Mouse (Mus musculus) T-cell, adult 2 months (primary cell): ENCODE measurements around the gene Cemip2.

Experiments used
- DNase-seq: peaks from one replicate; pipeline ENCODE4 v3.0.0; 2022; ENCODE audit warnings: low spot score

The Cemip2 gene

DNA sequence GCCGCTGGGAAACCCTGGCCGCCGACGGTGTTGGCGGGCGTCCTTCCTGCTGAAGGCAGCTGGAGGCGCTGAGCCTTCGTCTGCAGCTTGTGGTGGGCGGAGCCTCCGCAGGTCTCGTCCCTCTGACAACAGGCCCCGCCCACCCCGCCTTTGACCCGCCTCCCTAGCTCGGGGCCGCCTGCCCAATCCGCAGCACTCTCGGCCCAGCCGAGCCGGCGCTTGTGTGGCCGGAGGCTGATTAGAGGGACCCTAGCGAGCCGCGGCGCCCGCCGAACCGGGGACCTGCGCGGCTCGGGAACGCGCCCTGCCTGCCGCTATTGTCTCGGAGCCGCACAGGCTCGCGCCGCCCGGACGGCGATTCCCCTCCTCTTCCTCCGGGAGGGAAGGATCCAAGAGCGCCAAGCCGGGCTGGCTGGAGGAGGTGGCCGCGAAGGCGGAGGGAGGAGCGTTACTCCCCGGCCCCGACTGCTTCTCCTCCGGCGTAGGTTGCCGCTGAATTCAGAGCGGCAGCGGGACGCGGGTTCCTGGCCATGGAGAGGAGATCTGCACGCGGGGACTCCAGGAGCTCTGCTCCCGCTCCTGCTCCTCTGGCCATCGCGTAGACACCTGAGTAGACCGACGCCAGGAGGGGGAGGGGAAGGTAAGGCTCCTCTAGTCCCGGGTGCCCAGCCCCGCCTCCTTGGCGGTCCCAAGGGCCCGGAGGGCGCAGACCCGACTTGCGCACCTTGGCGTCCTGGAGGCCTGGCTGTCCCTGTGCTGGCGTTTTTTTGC, at the start of gene Cemip2:
Gene Cemip2, plus strand, starts transcription at position 196 of the 771 bp plus-strand sequence.
- DNase-seq = peak; percentile 85

DNA sequence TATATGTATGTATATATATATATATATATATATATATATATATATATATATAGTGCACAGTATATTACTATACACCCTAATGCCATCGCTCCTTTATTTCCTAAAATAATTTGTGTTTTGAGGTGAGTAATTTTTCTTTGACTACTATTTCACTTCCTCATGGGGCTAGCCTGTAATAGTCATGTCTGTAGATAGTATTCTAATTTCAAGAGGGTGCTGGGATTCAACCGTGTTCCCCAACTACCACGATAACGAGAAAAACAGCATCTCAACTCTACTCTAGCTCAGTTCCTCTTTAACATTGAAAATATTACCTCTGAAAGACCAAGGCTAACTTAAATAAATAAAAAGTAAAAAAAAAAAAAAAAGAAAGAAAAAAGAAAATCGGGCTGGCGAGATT, 49.8 kb upstream of the Cemip2 start:
- DNase-seq = no peak

DNA sequence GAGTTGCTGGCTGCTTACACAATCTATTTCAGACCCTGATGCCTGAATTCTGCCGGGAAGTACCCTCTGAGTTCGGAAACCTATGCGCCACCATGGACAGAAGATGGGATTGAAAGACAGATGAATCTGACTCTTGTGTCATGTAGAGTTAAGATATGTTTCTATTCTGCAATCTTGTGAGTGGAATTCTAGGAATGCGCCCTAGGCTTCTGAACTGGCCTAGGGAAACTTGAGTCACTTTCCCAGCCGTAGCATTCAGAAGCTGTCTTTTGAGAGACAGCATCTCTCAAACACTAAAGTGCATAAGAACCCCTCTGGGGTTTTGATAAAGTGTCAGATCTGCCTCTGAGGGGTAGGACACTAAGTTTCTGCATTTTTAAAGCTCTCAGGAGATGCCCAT, 46.3 kb upstream of the Cemip2 start:
- DNase-seq = no peak

DNA sequence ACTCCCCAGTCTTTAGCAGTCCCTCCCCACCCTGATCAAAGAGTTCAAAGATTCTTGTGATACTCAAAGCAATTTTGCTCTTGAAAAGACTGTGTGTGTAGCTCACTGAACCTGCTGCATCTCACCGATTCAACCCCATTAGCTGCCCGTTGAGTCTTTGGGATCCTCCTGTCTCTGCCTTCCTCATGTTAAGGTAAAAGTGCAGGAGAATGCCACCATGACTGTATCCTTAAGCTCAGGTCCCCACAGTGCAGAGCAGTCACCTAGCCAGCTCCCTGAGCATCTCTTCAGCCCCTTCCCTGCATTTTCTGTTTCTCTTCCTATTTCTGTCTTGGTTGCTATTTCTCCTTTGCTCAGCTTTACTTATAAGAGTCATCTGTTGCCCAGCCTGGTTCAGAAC, 45.0 kb upstream of the Cemip2 start:
- no peak for DNase-seq

DNA sequence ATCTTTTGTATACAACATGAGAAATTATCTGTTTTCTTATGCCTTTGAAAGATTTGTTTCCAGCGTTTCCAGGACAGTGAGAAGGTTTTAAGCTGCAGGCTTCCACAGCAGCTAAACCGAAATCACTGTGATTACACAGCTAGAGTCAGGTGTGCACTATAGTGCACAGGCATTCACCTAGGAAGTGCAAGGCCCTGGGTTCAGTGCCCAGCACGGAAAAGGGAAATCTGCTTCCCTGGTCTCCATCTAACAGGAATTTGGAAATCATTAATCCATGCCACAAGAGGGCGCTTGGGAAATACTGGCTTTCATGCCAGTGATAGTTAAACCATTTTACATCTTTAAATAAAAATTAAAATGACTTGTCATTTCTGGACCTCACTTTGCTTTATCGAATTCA, 44.0 kb upstream of the Cemip2 start:
- no peak for DNase-seq

DNA sequence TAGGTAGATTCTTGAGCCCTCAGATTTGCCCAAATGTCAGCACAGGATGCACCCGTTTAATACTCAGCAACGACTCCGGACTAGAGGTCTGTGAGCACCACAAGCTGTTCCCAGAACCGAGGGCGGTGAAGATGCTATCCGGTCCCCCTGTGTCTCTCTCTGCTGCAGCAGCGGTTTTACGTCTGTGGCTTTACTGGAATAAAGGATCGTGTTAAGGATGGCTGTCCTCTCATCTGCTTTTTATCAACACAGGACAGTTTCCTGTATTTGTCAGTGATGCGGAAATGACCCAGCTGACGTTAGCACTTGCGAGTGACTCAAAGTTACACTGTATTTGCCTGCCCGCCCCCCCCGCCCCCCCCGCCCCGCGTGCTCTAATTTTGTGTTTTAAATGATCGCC, 40.7 kb upstream of the Cemip2 start:
- peak; percentile 67 for DNase-seq

DNA sequence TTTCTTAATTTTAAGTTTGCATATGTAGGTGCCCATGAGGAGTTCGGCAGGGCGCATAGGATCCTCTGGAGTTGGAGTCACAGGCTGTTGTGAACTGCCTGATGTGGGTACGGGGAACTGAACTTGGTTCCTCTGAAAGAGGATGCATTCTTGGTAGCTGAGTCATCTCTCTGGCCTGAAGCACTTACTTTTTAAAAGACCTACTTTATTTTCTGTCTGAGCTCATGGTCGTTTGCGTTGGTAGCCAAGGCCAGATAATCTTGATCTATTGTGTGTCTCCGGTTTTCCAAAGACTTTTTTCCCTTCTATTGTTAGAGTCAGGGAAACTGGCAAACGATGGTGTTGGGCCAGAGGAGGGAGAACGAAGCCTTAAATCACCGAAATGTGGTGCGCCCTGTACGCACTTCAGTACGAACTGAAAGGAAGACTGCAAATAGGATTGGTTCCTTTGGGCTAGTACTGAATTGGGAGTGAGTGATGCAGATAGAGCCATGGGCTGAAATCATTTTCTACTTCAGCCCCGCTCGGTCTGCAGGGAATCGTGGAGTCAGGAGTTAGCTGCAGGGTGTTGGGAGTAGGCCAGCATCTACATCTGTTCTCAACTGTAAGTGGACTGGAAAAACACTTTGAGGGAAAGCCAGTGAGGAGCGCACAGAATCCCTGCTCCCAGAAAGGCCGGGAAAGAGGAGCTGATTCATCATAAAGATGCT, 40.1 kb upstream of the Cemip2 start:
- no peak for DNase-seq

DNA sequence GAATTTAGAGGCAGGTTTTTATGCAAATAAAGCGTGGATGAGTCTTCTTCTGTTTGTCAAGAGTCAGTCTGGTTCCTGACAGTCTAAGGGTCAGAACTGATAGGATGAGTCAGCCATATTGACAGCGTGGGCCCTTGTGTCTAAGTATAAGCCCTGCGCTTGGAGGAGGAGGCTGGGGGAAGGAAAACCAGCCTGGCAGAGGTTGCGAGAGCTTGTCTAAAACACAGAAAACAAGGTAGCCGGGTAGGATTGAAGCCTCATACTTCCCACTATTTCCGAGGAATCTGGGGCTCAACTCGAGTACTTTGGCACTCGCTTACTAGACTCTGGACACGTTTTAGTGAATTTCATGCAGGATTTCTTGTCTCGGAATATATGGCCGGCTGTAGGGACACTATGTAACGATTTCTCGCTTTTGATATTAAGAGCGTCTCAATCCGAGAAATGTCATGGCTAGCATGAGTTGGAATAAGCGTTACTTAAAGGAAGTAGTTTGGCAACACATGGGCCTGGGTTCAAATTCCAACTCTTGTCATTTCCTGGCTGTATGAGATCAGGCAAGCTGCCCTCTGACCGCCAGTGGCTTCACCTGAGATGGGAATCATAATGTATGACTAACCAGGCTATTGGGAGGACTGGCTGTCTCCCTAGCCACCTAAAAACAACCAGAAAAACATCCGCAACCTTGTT, 39.4 kb upstream of the Cemip2 start:
- DNase-seq = no peak

DNA sequence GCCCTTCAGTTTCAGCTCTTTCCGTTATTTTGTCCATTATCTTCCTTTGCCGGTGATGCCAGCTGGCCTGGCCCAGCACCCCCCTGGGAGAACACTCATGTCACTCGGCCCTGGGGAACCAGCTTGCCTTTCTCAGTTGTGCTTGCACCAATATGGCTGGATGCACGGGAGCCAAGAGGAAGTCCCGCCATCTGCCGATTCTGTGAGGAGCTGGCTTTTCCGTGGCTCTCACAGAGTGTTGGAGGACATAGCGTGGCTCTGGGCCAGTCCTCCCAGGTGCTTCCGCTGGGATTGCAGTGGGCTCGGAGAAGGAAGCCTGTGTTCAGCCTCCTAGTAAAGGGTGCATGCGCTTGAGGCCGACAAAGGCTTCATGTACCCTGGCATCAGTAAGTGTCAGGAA, 36.0 kb upstream of the Cemip2 start:
- DNase-seq = no peak

DNA sequence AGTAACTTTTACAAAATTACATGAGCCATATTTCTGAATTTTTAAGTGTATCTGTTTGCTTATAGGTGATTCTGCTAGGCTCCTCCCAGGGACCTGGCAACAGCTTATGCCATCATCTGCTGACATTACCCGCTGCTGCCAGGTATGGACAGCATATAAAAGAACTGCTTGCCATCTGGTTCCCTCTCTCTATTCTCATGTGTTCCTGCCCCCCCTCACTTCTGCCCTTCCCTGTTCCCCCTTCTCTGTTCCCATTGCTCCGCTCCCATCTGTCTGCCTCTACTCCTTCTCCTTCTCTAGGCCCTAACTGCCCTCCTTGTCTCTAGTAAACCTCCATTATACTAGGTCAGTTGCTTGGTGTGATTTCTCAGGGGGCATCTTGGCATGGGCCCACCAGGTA, 32.6 kb upstream of the Cemip2 start:
- no peak for DNase-seq

DNA sequence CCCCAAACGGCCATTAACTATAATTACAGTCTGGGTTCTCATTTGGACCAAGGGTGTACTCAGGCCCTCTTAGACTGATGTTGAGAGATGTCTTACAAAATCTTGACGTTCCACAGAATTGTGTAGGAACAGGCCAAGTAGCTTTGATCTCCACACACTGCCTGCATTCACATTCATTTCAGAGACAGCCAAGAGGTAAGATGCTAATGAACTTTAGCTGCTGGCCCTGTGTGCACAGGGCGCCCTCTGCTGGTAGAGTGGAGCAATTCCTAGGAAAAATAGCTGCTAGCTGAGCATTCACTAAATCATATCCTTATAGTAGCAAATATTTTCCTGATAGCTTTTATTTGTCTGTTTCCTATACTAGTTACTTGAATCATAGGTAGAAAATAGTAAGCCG, 30.8 kb upstream of the Cemip2 start:
- DNase-seq = peak; percentile 60

DNA sequence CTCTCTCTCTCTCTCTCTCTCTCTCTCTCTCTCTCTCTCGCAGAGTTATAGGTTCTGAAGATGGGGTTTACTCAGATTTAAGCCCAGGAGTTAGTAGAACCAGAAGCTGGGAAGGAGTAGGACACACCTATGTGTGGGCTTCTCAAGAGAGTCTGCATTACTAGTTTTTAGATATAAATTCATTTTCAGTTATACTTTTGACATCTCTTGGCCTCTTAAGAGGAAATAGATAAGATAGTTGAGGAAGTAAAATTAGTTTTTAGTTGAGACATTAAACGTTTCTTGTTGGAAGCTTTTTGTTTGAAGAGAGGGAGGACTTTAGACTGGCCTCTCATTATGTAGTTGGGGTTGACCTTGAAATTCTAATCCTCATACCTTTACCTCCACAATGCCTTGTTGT, 28.0 kb upstream of the Cemip2 start:
- no peak for DNase-seq

DNA sequence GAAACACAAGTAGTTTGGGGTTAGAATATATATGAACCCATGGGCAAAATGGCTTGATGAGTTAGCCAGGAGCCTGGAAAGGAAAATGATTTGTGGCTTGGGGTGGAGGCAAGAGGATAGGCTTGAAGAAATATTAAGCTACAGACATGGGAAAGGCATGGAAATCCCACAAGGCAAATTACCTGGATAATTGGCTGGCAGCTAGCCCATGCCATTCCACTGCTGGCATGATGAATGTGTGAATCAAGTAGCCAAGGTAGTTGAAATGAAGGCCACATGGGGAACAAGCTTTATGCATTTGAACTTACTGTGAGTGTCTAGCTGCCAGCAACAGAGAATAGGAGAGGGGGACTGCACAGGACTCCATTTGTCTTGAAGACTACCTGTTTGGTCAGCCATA, 16.5 kb upstream of the Cemip2 start:
- DNase-seq = no peak

DNA sequence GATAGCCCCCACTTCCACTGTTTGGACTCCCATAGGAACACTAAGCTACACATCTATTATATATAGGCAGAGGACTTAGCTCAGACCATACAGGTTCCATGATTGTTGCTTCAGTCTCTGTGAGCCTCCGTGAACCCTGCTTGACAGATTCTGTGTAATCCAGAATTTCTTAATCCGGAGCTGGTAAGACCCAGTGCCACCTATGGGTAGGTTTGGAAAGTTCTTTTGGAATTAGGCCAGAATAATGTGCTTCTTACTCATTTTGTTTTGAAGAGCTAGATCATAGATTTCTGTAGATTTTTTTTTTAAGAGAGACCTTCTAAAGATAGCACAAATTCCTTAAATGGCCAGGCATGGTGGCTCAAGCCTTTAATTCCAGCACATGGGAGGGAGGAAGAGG, 14.1 kb upstream of the Cemip2 start:
- no peak for DNase-seq

DNA sequence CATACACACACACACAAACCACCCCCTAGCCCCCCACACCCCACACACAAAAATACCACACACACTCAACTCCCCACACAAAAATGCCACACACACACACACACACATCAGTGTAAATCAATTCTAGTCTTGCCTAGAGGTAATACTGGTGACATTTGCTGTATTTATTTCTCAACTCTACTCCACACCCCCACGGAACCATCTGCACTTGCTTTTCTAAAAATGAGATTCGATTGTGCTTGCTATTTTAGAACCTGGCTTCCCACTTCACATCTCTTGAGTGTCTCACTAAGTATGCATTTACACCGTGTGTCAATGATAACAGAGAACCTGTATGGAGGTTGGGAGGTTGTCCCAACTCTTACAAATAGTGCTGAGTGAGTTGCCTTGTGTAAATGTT, 13.4 kb upstream of the Cemip2 start:
- DNase-seq = no peak

DNA sequence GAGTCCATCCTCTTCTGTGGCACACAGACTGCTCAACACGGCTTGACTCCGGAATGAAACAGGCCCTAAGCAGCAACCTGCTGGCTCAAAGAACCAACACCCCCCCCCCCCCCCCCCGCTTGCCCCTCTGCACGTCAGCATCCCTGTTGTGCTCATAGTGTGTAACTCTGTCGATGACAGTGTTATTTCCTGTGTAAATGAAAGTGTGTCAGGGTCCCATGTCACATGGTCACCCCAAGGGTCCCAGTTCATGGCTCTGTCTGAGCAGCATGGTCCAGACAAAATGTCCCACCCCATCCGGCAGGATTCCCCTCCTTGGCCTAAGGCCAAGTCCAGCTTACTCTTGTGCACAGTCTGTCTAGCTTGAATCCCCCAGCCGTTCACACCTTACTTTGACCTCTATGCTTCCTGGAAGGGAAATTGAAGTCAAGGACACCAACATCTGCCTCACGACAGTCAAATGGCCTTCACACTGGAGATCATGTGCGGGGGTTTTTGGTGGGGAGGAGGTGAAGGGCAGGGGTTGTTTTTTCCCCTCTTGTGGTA, 10.6 kb upstream of the Cemip2 start:
- DNase-seq = no peak

DNA sequence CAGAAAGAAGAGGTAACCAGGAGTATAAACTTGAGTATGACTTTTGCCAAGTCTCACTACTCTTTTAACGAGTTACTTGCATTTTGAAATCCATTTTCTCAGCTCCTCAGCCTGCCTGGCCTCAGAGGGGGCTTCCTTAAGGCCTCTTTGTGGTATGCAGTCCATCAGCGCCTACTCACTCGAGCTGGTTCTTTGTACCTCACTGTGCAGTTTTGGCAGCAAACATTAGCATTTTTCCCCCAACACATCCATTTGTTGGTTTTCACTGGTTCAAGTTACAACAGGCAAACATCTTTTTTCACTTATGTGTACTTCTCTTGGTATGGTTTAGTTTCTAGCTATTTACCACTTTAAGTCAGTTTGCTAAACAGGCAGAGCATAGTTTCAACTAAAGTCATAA, 8.3 kb upstream of the Cemip2 start:
- no peak for DNase-seq

DNA sequence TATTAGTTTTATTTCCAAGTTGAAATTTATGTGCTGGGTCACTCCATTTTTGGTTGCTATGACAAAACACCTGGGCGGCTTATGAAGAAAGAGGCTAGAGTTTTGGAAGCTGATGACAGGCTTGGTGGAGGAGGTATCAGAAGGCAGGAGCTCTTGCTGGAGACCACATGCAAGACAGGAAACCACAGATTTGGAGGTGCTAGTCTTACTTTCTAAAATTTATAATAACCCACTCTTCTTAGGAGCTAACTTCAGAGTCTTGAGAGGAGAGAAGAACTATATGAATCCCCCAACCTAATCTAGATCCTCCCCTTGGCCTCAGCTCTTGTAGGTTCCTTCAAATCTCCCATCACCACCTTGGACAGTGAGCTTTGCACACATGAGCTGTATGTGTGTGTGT, 6.6 kb upstream of the Cemip2 start:
- DNase-seq = no peak

DNA sequence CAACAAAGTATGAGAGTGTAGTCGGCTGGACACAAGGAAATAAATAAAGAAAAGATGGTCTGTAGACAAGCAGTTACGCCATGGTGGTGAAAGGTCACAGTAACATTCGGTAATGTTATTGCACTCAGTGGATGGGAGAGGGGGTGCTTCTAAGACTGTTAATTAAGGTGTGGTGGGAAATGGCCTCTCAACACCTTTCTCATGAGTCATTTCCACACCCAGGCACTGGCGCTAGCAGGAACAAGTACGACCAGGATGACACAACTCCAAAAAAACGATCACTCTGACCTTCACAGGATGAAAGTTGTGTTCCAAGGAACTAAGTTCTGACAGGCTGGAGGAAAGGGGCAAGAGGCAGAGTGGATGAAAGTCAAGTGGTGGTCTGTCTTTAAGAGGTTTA, 4.5 kb upstream of the Cemip2 start:
- no peak for DNase-seq

DNA sequence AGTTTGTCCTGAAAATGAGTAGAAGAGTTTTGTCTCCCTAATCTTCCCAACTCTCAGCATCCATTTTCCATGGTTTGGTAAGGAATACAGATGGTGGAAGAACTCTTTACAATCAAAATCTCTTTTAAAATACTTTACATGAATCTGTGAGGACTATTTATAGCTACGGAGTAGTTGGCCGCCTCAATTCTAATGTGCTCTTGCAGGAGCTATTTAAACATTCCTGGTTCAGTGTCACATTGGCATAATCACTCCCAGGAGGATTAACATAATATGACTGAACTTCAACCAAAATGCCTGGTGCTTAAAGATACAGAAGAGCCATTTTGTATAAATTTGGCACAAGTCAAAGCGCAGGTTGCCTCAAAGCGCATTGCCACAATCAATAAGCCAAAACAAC, 2.5 kb upstream of the Cemip2 start:
- no peak for DNase-seq

DNA sequence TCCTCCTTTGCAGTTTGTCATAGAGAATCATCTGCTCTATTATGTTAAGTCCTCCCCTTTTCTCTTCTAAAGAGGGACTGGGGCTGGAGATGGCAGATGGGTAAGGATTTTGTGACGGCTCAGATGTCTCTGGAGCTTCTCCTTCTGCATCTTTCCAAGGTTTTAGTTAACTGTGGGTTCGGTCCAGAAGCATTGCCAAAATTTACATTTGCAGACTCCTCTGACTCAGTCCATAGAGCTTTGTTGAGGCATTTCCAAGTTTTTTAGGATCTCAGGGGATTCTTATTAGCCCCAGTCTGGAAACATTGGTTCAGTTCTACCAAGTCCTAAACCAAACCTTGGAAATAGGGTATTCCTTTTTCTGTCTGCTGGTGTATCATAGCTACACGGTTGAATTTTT, 1.5 kb upstream of the Cemip2 start:
- no peak for DNase-seq

DNA sequence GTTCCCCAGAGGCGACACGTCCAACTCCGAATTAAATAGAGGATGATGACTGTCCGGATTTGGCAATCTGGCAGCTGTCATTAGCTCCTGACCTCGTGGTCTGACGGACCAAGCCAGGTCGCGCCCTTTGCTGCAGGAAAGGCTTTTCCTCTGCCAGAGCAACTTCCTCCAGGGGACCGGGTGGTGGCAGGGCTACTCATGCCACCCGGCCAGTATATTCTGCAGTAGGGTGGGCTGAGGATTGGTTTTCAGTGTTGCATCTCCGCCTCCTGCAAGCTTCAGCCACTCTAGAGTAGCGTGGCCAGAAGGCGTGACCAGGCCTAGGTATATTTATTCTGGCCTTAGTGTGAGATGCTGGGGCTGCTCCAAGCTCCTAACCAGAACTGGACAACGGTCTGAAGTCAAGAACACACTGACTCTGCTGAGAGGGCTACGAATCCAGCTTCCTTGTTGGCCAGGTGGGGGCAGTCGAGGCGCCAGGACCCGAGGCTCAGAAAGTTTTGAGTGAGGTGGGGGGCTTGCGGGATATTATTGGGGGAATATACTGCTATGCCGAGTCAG, 891 bp upstream of the Cemip2 start:
- peak; percentile 23 for DNase-seq

DNA sequence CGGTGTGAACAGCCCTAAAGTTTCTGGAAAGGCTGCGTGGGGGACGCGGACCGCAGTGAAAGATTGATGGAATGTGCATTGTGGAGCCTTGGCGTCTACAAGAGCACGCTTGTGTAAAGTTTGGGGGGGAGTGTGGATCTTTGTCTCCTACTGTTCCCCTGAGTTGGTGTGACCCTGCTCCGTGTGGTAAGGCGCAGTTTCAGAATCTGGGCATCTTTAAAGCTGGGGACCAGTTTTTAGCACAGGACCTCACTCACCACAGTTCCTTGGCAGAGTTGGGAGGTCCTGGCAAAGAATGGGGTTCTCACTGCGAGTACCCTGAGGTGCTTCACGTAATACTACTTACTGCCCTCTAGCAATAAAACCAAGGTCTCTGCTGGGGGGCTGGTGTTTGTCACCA, 964 bp downstream of the Cemip2 start:
- DNase-seq = no peak
